Mouse (Mus musculus) liver, postnatal 0 days (tissue): Measurements from ENCODE around the gene Crip2.

Experiments
- CTCF ChIP-seq: sonication (generic); IDR thresholded peaks from 2 replicates; pipeline ENCODE4 v1.5.1; 2016; ENCODE audit warnings: antibody characterized with exemption, low read depth
- EP300 ChIP-seq: IDR thresholded peaks from 2 replicates; pipeline ENCODE4 v1.6.1; 2016; ENCODE audit warnings: antibody characterized with exemption, low read depth, mild to moderate bottlenecking

- TF ChIP-seq EP300 (no peak), CTCF (peak; percentile 98)
Measured at GRCm38 (mm10) chr12:113119516-113120410, 20.3 kb upstream of the Crip2 start.
